Mouse (Mus musculus): ENCODE data around the gene Crisp2.
A peak's percentile ranks its signal among the peaks of the same experiment; 100 is the strongest.

DNA sequence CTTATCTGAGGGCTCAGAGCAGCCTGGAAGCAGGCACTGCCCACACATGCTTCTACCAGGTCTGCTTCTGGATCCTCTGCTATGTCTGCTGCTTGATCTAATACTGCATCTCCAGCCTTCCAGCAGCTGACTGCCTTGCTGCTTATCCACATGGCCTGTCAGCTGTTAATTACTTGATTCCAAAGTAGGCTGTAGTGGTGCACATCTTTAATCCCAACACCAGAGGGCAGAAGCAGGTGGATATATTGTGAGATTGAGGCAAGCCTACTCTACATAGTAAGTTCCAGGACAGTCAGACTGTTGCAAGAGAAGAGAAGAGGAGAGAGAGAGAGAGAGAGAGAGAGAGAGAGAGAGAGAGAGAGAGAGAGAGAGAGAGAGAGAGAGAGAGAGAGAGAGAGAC, 30.5 kb upstream of the Crisp2 start:
- TF ChIP-seq CTCF (IDR thresholded peaks at IDR 0.05; ENCODE audit: insufficient read depth, low read length): 0 out of 2 replicates have a peak, but pooled peaks have one; percentile 22
- no peak for TF ChIP-seq POLR2A (IDR thresholded peaks at IDR 0.05; ENCODE audit: borderline replicate concordance, extremely low read depth, low read depth, low read length)
